Mouse (Mus musculus): ENCODE measurements at regions not wholly inside any gene's neighbourhood (a gene's known extent, or its start where the extent isn't known, plus 50 kb on each side); places are given as distances from the start of the nearest gene placed in this dataset.

DNA sequence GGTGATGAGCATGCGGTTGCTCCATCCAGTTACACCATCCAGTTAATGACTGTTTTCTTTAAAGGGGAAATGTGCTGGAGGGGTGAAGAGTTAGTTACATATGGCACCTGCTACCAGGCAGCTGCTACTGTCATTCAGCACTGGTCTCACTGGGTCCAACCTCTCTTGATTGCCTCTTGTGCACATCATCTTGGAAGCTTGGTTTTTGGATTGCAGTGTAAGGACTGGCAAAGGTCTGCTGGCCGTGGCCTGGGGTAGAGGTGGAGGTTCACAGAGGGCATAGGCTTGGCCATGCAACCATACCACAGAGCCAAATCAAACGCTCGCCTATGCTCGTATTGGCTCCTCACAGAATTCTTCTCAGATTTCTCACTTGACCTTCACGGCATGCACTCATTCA is 75.1 kb upstream of the Serp2 start:
- no peak for DNase-seq (ENCODE audit: low spot score)

DNA sequence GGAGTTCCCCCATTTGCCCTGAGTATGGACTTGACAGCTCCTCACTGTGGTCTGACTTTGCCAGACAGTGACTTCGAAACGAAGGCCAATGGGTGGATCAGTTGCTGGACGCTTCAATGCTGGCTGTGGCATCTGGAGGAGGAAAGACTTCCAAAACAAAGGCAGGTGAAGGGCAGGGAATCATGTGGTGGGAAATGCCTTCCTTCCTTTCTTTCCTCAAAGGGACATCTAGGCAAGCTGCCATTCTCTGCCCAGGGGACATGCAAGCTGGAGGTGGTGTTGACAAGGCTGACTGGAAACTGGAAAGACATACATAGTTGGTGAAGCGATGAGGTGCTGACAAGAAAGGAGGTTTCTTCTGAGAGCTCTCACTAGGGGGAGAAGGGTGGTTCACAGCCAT is 74.5 kb upstream of the Serp2 start:
- no peak for DNase-seq (ENCODE audit: low spot score)

DNA sequence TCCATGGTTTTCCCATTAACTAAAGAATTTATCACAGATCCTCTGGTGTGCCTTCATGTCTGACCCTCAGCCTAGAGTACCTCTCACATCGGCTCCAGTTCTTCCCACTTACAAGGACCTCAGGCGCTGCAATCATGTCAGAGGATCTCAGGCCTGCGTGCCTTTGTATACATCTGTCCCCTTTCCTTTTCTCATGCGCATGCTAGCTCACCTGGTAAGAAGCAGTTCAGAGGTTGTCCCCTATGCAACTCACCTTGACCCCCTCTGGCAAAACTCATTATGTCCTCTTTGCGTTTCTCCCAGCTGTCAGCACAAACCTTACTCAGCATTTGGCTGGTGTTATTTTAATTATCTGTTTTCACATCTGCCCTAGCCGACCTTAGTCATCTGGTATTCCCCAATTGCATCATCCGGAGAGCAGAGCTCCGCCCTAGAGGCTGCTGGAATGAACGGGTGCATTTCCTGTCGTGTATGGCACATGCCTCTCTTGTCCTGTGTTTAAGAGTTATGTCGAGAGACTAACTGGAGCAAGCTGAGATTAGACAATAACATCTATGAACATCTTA is 73.3 kb upstream of the Serp2 start:
- DNase-seq (ENCODE audit: low spot score): peak; percentile 47

DNA sequence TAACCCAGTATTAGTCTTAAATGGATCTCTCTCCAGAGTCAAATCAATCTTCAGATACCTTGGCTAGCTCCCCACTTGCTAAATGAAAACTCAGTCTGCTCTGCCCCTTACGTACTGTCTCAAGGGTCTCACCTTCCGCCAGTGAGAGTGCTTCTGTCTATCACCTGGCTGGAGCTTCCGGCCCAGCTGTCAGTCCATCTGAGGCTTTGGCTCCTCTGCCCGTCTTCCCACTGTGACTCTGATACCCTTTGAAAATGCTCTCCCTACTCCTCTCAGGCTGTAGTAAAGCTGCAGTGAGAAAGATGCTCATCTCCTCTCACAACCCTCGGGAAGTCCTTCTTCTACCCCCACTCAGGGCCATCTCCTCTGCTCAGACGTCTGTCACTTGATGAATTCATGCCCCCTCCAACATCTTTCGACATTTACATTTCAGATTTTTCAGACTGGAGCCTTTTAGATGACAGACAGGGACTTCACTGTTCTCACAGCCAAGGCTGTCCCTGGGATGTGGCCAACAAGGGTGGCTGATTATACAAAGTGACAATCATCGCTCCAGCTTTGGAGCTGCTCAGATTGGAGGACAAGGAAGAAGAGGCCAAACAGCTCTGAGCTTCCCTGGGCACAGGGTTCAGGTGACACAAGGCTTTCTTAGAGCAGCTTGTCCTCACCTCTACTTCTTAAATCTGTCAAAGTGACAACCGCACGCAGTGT is 71.6 kb upstream of the Serp2 start:
- no peak for DNase-seq (ENCODE audit: low spot score)

DNA sequence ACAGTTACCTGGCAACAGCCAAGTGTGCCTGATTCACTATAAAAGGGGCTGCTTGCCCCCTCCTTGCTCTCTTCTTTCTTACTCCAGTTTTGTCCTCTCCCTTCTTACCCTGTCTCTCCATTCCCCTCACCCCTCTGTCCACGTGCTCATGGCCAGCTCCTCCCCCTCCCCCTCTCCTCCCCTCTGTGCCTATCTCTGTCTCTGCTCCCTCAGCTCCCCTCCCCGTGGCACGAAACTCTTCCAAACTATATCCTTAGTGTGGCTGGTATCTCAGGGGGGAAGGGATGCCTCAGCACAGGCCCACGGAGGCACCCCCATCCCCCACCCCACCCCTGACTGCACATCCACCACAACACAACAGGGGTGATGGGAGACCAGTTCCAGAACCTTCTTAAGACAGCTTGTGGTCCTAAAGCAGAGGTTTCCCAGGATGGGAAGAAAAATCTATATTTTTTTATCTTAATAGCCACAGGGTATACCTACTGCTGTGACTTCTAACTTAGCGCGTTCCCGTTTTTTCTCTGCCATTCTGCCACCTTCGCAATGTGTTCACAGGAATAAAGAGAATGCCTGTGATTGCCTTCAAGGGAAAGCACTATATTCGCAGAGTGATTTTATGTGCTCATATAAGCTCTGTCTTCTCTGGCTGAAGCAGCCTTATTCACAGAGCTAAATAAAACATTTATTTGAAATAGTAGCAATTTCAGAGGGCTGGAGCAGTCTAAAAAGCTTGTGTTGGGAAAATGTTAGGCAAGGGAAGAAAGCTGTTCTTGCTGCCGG is 69.1 kb upstream of the Serp2 start:
- DNase-seq (ENCODE audit: low spot score): no peak

DNA sequence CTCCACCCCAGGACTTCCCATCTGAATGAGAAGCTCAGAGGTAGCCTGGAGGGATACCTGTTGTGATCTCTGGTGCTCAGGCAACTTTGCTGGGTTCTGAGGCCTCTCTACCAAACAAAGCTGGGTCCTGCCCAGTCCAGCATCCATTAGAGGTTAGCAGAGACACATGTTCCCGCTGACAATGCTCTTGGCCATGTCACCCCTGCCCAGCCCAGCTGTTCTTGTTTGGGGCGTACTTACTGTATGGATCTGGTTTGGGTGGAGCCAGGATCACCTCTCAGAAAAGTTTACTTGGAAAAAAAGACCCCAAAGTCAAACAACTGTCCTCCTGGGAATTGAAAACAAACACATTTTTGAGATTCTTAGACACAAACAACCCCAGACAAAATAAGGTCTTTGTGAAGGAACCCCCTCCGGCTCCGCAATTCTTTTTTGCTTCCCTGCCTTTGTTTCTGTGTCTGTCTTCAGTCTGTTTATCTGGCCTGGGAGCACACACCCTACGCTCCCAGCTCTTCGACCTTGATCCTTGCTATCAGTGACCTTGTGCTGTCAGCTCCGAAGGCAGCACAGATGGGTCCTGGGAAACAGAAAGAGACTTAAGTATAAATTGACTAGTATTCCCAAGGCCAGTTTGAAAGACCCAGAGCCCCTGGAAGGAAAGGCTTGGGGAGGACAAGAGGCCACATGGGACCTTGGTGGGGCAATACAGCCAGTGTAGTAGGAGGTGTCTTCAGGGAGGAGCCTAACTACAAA is 68.1 kb upstream of the Serp2 start:
- no peak for DNase-seq (ENCODE audit: low spot score)

DNA sequence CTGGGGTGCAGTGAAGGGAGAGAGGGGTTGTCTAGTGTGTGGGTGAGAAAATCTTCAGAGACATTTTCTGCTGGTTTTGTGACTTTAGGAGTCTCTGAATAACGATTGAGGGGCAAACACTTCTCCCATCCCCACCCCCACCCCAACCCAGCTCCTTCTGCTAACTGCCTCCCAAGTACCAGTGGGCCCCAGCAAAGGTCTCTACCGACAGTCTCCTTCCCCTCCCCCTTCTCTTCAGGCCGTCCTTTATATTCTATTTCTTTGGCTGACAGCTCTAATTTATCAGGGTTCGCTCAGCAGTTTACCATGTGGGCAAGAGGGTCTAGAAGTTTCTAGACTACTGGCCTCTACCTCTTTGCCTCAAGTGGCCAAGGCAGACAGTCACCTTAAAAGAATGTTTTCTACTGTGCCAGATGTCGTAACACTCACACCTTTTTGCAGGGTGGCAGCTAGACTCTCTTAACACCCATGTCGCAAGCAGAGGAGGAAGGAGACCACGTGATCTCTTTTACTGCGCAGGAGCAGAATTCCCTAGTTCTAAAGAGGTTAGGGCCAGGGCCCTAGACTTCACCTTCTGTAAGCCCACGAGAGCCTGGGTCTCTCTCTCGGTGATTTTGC is 66.8 kb upstream of the Serp2 start:
- DNase-seq (ENCODE audit: low spot score): no peak

DNA sequence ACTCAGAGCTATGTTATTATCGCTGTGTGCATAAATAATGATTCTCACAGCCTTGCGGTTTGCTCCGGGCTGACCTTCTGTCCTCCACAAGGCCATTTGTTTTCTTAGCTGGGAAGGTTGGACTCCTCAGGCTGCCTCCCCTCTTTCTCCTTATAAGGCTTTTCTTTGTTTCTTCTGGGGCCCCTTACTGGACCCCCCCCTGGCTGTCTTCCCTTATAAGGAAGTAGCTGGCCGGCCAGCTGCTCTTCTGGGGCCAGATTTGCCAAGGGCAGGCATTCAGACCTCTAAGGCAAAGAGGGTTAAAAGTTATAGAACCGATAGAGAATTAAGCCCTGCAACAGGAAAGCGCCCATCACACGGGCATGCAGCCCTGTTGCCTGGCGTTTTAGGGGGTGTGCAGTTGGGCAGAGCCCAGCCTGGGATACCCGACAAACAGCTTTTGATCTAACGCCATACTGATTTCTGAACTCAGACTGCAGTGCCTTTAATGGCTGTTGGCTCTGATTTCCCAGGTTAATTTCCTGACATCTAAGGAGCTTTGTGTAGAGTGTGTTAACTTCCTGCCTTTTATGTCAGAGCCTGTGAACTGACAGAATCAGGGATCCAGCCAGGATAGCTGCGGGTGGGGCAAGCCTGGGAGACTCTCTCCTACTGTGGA is 66.1 kb upstream of the Serp2 start:
- DNase-seq (ENCODE audit: low spot score): no peak

DNA sequence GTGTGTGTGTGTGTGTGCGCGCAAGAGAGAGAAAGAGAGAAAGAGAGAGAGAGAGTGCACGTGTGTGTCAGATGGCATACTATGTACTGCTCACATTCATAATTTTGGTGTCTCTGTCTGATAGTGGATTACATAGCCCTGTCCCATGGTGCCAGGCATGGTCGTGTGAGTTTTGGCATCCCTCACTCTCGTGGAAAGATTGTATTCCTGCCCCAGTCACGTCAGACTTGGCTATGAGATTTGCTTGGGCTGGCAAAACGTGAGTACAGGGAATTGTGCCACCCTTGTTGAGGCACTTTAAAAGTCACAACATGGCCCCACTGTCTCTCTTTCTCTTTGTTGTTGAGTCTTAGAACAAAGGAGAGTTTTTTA is 62.3 kb upstream of the Serp2 start:
- no peak for DNase-seq (ENCODE audit: low spot score)

DNA sequence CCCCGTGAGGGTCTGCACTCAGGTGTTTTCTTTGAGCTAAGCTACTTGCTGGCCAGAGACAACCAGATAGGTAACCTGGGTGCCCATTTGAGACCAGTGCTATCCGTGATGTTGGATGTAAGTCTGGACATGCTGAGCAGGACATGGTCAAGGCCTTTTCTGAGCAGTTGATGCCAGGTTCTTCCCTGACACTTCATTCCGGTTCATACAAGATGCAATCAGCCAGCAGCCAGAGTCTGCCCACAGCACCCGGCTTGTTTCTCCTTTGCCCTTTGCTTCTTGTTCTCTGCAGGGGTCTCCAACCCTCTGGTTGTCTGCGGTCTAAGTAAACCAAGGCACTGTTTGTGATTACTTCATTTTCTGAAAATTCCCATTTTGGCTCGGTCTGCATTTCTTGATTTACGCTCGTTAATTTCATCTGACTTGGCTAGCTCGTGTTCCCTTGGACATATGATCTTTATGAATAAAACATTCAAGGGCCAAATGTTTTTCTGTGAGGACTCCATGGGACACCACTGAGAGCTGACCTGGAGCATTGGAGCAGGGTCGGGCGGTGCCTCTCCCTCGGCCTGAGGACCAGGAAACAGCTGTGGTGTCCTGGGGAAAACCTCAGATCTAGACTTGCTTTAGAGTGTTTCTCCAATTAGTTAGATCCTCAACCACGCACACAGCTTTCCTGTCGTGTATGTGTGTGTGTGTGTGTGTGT is 61.8 kb upstream of the Serp2 start:
- DNase-seq (ENCODE audit: low spot score): no peak

DNA sequence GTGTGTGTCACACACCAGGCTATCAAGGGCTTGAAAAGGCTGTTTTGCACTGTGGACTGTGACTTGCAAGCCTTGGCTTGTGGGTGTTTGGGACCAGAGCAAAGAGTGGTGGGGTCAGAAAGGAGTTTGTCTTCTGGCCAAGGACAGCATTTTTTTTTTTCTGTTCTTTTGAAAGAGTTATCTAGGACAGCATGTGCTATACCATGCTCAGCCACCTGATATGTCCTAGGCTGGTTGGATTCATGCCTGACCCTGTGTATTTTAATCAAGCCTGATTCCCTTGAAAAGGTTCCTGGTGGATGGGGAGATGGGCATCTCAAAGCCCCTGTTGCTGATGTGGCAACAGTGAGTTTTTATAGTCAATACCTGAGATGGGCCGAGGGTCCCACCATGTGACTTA is 61.2 kb upstream of the Serp2 start:
- DNase-seq (ENCODE audit: low spot score): no peak

DNA sequence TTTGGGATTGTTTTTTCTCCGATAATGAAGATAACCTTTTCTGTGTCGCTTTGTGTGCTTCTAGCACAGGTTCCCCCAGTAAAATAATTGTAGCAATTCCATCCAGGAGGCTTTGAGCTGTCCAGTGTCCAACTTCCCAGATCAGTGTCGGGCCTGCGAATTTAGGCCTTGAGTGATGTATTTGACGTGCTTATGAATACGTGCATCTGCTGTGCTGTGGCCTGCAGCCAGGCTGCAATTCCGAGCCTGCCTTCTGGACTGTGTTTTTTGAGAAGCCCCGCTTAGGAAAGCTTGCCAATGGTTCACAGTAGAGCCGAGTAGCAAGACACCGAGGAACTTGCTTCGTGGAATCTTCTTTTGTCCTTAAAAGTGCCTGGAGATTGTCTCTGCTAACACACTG is 60.8 kb upstream of the Serp2 start:
- DNase-seq (ENCODE audit: low spot score): no peak

DNA sequence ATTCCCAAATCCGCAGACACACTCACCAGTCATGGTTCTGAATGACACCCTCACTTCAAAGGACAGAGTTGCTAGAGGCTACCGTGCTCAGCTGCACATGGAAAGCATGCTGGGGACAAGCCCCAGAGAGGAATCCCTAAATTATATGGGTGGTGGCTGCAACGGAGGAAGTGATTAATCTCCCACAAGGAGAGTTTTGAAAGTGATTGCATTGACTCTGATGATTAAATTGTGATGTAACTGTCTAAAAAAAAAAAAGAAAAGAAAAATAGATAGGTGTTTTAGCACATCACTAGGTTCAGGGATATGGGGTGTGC is 59.6 kb upstream of the Serp2 start:
- DNase-seq (ENCODE audit: low spot score): no peak

DNA sequence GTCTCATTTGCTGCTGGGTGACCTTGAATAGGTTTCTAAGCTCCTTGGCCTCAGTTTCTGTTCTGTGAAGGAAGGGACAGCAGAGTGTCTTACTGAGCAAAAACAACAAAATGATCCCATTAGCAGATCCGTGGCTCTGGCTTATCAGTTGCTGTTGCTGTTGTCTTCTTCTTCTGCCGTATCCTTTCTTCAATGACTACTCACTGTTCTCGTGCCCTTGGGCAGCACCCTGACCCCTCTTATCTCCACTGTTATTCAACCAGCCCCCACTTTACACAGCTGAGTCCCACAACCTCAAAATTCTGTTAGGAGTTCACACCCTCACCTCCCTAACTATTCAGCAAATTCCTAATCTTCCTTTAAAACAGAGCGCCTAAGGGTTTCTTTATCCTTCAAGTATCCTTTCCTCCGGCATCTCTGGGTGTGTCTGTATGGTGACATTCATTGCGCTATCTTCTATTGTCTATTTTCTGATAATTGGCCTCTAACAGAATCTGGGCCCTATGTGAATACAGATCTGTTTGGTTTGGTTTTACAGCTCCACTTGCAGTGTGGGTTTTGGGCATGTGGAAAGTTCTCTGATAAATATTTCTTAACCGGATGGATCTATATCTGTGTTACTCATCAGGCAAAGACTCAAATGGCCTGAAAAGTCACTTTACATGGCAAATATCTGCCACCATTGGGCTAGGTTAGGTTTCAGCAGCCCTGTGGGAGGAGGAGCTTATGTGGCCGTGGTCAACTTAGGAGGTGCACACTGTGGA is 59.1 kb upstream of the Serp2 start:
- no peak for DNase-seq (ENCODE audit: low spot score)

DNA sequence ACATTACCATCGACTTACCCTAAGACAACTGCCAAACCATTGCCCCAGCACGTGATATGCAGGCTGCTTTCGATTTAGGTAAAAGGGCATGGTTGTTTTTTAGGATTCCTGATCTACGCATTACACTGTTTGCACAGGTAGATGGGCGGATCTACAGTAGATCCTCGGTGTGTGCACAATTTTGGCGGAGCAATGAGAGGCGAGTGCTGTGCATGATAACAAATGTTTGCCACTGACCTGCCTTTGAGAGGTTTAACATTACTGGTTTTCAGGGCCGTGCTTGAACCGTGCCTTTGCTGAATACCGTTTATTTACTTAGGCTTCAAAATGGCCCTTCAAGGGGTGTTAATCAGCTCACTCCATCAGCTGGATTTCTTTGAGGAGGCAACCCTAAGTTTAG is 58.5 kb upstream of the Serp2 start:
- DNase-seq (ENCODE audit: low spot score): no peak

DNA sequence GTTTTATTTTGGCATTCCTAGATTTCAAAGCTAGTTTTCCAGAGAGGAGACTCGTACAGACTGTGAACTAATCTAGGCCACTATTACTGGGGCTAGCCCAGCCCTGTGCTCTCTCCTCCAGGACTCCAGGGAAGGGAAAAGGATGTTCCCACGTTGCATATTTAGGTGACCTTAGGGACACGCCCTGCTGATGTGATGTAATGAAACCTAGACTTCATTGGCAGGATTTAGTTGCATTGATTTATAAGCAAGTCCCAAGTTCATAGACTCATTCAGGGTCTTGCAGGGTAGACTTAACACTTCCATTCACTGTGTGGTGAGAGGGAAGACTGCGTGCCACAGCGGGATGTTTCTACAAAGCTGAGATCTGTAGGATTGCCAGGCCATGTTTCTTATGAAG is 58.0 kb upstream of the Serp2 start:
- DNase-seq (ENCODE audit: low spot score): no peak

DNA sequence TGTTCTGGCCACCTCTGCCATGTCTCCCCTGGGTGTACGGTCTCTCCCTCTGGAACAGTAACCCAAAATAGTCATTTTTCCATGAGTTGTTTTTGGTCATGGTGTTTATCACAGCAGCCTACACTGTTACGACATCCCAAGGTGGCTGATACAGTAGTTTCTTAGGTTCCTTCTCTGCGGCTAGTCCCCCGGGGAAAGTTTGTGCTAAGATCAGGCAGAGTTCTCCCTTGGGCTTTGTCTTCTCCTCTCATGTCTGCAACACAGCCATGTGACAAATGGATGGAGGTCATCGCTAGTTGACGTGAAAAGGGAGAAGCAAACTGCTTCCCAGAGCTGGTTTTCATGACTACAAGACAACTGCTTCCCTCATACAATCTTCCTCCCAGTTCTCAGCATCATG is 56.9 kb upstream of the Serp2 start:
- DNase-seq (ENCODE audit: low spot score): no peak

DNA sequence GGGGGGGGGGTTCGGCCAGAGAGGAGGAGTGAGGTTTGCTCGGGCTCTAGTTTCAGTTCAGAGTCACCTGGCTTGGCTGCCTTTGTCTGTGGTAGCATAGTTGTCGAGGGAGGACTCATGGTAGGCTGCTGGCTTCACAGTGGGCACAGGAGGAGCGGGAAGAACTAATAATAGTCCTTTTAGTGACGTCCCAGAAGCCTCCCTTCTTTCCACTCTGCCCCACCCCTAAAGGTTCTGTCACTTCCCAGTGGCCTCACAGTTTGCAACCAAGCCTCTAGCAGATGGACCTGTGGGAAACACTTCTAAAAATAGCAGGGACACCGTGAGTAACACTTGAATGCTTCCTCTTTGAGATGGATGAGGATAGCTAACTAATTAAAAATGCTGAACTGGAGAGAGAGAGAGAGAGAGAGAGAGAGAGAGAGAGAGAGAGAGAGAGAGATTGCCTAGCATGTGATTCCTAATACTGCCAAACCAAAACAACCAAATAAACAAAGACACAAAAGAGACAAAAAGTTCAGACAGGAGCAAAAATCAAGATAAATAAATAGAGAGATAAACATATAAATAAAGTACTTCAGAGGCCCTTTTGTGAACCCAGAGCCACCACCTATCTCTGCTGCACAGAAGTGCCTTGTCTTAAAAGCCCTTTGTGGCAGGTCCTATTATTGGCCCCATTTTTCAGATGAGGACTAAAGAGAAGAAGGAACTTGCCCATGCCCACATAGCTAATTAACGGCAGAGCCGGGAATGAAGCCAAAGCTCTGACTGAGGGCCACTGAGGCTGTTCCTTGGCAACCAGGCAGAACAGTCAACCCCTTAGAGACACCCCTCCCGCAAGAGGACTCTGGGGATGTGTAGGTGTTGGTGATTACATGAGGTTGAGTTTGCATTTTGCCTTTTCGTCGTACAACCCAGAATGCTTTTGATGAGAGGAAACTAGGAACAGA is 54.0 kb upstream of the Serp2 start:
- peak; percentile 31 for DNase-seq (ENCODE audit: low spot score)

All from MN1 (cell line).